Mouse (Mus musculus): ENCODE results near the gene Ndufa1.
"Not testable (repeated sequence)": the region's sequence is repeated elsewhere in the genome, so short reads cannot be mapped to it uniquely, and the experiment has no call there.

Gene Ndufa1

DNA sequence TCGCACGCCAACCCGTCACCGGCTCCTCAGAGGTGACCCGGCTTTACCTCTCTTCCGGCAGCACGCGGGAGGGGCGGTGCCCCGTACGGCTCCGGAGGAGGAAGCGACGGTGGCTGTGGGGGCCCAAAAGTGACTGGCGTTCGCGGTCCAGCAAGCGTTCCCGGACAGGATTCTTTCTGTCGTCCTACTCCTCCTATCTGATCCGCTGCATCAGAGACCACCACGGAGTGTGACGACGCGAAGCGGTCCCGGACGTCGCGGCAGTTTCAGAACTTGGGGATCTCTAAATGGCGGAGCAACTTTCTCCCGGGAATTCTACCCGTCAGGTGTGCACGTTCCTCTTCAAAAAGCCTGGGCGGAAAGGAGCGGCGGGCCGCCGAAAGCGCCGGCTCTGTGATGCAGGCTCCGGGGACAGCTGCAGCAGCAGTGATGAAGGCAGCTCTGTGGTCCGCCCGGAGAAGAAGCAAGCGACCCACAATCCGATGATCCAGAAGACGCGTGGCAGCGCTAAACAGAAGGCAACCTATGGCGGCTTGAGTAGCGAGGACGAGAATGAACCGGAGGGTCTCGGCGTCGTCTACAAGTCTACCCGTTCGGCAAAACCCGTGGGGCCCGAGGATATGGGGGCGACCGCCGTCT, at the start of gene Ndufa1, which contains the start of gene Rnf113a1:
Ndufa1 (minus strand) TSS at position 59 of the 639 bp plus-strand sequence.
Rnf113a1 (plus strand) TSS at position 141 of the 639 bp plus-strand sequence.
- peak; percentile 55 for DNase-seq (ENCODE audit: low read depth, low spot score)

DNA sequence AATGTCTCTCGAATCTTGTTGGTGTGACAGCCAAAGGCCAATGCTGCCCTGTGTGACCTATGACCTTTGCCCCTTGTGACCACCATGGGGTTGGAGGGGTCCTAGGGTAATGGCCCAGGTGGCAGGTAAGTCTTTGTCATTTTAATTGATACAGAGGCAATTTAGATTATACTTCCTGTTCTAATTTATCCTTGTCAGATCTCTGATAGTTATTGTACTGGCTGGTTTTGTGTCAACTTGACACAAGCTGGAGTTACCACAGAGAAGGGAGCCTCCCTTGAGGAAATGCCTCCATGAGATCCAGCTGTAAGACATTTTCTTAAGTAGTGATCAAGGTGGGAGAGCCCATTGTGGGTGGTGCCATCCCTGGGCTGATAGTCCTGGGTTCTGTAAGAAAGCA, 31.2 kb upstream of the Ndufa1 start, which contains the start of gene Rhox1:
Rhox1 (minus strand) TSS at position 101 of the 400 bp plus-strand sequence.
- DNase-seq (ENCODE audit: low read depth, low spot score), result not testable (repeated sequence)

DNA sequence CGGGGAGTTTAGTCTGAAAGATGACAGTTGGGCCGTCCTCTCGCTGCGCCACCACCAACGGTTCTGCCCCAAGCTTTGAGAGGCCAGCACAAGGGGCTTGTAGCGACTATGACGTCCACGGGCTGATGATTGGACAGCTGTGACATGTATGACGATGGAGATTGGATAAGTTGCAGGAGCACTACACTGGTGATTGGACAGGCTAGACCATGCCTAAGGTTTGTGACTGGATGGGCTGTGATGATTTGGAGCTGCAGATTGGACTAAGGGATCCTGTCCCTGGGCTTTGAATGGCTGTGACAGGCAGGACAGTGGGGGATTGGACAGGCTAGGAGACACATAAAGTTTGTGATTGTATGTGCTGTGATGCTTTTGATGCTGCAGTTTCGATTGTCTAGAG, 20.0 kb upstream of the Ndufa1 start, which contains the start of gene Gm9:
Gm9 (minus strand) TSS at position 101 of the 400 bp plus-strand sequence.
- no peak for DNase-seq (ENCODE audit: low read depth, low spot score)

DNA sequence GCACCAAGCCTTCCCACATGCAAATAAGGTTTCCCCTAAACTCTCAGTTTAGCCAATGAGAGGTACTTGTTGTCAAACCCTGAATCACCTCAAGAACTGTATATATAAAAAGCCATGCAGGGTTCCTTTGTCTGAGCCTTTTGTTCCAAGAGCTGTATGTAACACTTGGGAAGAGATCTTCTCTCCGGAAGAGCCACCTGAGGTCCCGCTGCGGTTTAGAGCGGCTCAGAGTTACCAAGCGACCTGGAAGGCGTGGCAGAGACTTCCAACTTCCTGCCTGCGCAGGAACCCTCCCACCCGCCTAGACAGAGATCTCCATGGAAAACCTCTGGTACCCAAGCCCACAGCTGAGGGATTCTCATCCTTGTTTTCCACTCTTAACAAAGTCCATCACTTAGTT, 7.7 kb upstream of the Ndufa1 start:
- DNase-seq (ENCODE audit: low read depth, low spot score), result no peak

DNA sequence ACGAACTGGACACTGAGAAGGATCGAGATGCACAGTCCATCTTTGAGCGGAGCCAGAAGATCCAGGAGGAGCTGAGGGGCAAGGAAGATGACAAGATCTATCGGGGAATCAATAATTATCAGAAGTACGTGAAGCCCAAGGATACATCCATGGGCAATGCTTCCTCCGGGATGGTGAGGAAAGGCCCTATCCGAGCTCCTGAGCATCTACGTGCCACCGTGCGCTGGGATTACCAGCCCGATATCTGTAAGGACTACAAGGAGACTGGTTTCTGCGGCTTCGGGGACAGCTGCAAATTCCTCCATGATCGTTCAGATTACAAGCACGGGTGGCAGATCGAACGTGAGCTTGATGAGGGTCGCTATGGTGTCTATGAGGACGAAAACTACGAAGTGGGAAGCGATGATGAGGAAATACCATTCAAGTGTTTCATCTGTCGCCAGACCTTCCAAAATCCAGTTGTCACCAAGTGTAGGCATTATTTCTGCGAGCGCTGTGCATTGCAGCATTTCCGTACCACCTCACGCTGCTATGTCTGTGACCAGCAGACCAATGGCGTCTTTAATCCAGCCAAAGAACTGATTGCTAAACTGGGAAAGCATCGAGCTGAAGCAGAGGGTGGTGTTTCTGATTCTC, 899 bp upstream of the Ndufa1 start:
- DNase-seq (ENCODE audit: low read depth, low spot score), result no peak

DNA sequence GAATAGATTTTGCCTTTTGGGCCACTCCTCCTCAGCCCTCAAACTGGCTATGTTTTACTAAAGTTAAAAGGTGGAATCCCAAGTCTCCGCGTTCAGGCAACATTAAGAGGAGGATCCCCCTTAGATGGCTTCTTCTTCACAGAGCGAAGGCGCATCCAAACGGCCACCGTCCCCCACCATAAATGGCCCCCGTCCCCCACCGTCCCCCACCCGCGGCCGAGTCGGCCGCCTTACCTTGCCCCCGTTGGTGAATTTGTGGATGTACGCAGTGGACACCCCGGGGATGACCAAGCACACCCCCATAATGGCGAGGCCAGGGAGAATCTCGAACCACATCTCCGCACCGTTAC, 233 bp downstream of the Ndufa1 start:
- no peak for DNase-seq (ENCODE audit: low read depth, low spot score)

DNA sequence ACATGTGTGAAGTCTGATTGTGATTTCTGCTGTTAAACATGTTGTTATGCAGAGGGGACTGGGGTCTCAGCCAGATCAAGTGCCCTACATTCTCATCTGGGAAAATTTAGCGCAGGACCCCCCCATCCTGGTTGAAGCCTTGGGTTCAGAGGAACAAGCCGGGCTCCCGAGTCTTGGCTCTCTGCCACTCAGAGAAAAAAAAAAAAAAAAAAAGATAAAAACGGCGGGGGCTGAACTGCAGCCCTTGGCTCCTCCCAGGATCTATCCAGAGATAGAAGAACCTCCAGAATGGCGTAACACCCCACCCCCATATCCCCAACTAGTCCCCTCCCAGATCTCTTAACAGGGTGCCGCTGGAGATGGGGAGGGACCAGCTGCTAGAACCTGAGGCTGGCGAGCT, 6.6 kb downstream of the Ndufa1 start:
- DNase-seq (ENCODE audit: low read depth, low spot score), result not testable (repeated sequence)

DNA sequence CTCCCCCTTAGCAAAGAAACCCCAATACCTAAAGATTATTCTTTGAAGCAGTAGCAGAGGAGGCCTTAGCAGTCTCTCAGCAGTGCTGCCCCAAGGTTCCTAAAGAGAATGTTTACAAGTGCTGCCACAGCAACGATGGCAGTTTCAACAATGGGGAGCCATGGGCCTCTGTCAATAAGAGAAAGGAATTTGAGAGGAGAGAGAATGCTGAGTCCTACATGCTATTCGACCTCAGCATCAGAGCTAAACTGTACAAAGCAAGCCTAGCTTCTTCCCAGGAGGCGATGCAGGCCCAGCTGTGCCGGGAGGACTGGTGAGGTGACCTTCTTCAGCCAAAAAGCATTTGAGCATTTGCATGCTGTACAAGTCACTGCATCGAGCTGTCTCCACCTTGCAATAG, 22.2 kb downstream of the Ndufa1 start, which contains the start of gene Akap14:
Akap14 (minus strand) TSS at position 101 of the 400 bp plus-strand sequence.
- DNase-seq (ENCODE audit: low read depth, low spot score), result no peak

DNA sequence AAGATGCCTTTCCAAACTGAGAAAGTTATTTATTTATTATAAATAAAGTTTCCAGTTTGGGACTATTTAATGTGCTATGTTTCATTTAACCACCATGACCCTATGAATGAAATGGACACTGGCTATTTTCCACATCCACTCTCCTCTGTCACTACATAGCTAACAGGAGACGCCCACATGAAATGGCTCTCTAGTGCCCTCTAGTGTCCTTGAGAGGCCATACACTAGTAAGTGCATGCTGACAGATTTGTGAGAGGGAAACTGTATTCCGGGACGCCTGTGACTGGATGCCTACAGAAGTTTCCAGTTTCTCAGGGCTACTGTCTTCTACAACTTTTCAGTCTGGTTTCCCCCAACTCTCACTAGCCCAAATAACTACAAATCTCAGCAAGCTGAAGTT, 23.9 kb downstream of the Ndufa1 start:
- peak; percentile 36 for DNase-seq (ENCODE audit: low read depth, low spot score)

DNA sequence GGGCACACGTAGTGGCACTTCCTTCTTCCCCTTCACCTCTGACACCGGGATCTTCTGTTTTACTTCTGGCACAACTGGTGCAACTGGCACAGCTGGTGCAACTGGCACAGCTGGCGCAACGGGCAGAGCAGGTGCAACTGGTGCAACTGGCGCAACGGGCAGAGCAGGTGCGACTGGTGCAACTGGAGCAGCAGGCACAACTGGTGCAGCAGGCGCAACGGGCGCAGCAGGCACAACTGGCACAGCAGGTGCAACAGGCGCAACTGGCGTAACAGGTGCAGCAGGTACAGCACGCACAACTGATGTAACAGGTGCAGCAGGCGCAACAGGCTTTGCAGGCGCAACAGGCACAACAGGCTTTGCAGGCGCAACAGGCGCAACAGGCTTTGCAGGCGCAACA, 27.8 kb downstream of the Ndufa1 start:
- DNase-seq (ENCODE audit: low read depth, low spot score), result no peak

DNA sequence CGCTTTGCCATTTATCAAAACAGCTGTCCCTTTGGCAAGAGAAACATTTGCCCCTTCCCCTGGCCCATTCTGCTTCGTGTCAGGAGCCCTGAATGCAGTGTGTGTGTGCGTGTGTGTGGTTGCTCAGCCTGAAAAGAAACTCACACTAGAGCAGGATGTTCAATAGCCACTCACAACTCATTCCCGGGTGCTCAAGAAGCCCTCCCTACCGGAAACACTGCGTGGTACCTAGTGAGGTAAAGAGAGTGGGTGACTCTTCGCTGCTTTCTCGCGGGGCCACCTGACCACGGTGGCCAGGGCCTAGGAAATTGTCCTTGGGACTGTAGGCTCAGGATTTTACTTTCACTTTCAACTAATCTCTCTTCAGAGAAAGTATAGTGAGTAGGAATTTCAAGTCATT, 29.8 kb downstream of the Ndufa1 start:
- DNase-seq (ENCODE audit: low read depth, low spot score), result no peak

DNA sequence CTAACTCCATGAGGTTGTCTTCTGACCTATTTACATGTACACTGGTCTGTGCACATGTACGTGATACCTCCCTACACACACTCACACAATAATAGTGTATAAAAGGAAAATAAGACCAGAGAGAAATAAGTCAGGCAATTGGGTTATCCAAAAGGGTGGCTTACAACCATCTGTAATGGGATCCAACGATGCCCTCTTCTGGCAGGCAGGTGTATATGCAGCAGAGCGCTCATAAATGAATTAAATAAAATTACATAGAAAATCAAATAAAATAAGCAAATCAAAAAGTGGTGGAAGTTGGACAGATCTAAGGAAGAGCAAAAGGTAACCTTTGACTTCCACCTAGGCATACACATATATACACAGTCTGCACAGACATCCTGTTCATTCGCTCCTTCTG, 33.1 kb downstream of the Ndufa1 start:
- no peak for DNase-seq (ENCODE audit: low read depth, low spot score)

DNA sequence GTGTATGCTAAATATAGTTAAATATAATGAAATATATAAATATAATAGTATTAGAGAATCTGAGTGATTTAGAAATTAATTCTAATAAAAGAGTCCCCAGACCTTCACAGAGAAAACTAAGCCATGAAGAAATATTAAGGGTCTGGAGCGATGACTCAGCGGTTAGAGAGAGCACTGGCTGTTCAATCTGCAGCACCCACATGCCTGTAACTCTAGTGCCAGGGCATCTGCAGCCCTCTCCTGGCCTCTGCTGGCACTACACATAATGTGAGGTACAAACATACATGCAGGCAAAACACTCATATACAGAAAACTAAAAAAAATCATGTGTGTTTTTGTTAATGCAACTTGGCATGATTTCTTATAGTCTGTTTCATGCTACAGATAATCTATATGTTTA, 46.0 kb downstream of the Ndufa1 start:
- DNase-seq (ENCODE audit: low read depth, low spot score), result no peak

DNA sequence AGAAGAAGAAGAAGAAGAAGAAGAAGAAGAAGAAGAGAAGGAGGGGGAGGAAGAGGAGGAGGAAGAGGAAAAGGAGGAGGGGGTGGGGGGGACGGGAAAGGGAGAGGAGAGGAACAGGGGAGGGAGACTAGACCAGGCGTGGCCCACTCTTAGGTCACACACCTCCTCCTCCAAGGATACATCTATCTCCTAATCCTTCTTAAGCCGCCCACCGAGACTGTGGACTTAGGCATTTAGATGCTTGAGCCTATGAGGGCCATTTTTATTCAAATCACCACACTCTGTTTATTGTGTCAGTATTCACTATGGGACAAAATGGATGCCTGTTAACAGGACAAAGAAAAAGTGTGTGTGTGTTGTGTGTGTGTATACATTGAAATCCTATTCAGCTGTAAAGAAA, 46.5 kb downstream of the Ndufa1 start:
- not testable (repeated sequence) for DNase-seq (ENCODE audit: low read depth, low spot score)

DNA sequence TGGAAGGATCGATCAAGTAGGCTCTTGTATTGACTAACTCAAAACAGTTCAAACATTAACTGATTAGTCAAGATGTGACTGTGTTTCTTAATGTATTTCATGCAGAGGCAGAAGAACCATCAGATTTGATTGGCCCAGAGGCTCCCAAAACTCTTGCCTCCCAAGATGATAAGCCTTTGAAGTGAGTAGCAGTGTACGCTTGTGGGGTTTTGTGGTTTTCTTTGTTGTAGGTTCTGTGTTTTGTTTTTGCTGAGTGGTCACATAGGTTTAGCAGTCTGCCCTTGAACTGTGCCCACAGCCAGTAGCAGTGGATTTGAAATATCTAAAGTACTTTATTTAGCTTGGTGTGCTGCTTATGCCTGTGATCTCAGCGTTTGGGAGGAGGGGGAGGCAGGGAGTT, 49.2 kb downstream of the Ndufa1 start:
- DNase-seq (ENCODE audit: low read depth, low spot score), result no peak
